Mouse (Mus musculus) heart, embryonic 15.5 days (tissue): ENCODE measurements around the gene Secisbp2l. TPM values are rescaled to one million over a fixed set of nuclear protein-coding genes. Genes with fewer than 3 reads are reported as not detected.

Experiments used
- ATAC-seq: fragments of 200-750 bp; cut with Nextera tagmentation; replicated peaks from 2 replicates; pipeline ENCODE4 v1.8.0; 2017; ENCODE audit warnings: low read depth, moderate TSS enrichment; ENCODE audit not compliant: insufficient number of reproducible peaks, insufficient read depth, low FRiP score
- H3K27ac ChIP-seq: fragments of 300-500 bp; sonication (generic); 2 replicates; pipeline ENCODE4 v1.5.1; 2015; ENCODE audit warnings: mild to moderate bottlenecking, inconsistent platforms
- H3K27me3 ChIP-seq: fragments of 300-500 bp; sonication (generic); 2 replicates; pipeline ENCODE4 v1.6.1; 2015; ENCODE audit warnings: inconsistent platforms
- H3K36me3 ChIP-seq: fragments of 300-500 bp; sonication (generic); 2 replicates; pipeline ENCODE4 v1.6.1; 2015; ENCODE audit warnings: mild to moderate bottlenecking, inconsistent platforms
- H3K4me1 ChIP-seq: fragments of 300-500 bp; sonication (generic); replicated peaks from 2 replicates; pipeline ENCODE4 v1.6.1; 2015; ENCODE audit warnings: inconsistent platforms
- H3K4me2 ChIP-seq: fragments of 300-500 bp; sonication (generic); 2 replicates; pipeline ENCODE4 v1.6.1; 2015; ENCODE audit warnings: inconsistent platforms, mild to moderate bottlenecking, moderate library complexity
- H3K4me3 ChIP-seq: fragments of 300-500 bp; sonication (generic); 2 replicates; pipeline ENCODE4 v1.5.1; 2015; ENCODE audit warnings: mild to moderate bottlenecking, inconsistent platforms
- H3K9ac ChIP-seq: fragments of 300-500 bp; sonication (generic); 2 replicates; pipeline ENCODE4 v1.6.1; 2015; ENCODE audit warnings: mild to moderate bottlenecking, inconsistent platforms
- H3K9me3 ChIP-seq: fragments of 300-500 bp; sonication (generic); replicated peaks from 2 replicates; pipeline ENCODE4 v1.6.1; 2016; ENCODE audit warnings: inconsistent platforms
- WGBS: fragments of 180-500 bp; shearing (Covaris S2); methylation state at CpG from one replicate; pipeline ENCODE4 v1.1.7; 2015; ENCODE audit warnings: mixed read lengths; 5-methylcytosine and 5-hydroxymethylcytosine counted together
- polyA plus RNA-seq: library from polyadenylated mRNA; unstranded; fragments of >200 nt; fragmentation: Nextera tagmentation; extraction: Ambion mirVana; gene quantifications from 2 replicates; pipeline ENCODE4 v1.2.1, GENCODE M21; 2015

Secisbp2l gene
- polyA plus RNA-seq, 1 experiment from 2014 or later, result 11.3 TPM

- Histone ChIP-seq H3K36me3 (no peaks in the 10 kb centered on the region), H3K9ac (no peak overlapping the region), H3K9me3 (no peaks in the 10 kb centered on the region), H3K4me2 (no peak overlapping the region), H3K27me3 (no peaks in the 10 kb centered on the region), H3K4me3 (no peak overlapping the region), H3K27ac (no peak overlapping the region), H3K4me1 (peaks cover 3% of the 10 kb centered on the region; the same call in 1 of the 2 replicates)
- ATAC-seq, result no peak
- WGBS, result 70% methylated on average over 12 of the region's 12 CpGs
These were observed 77.6 kb downstream of the Secisbp2l start for GRCm38 (mm10) chr2:125704907-125705631.

GRCm38 (mm10) chr2:125702851-125703250 is 79.8 kb downstream of the Secisbp2l start:
- no peak overlapping the region for H3K4me2 ChIP-seq
- no peaks in the 10 kb centered on the region for H3K27me3 ChIP-seq
- no peak overlapping the region for H3K9ac ChIP-seq
- H3K36me3 ChIP-seq, result no peaks in the 10 kb centered on the region
- no peak overlapping the region for H3K27ac ChIP-seq
- no peak for ATAC-seq
- H3K4me1 ChIP-seq, result peaks cover 3% of the 10 kb centered on the region; the same call in 1 of the 2 replicates
- 66% methylated on average over 2 of the region's 2 CpGs for WGBS
- no peak overlapping the region for H3K4me3 ChIP-seq
- no peaks in the 10 kb centered on the region for H3K9me3 ChIP-seq

- Histone ChIP-seq H3K27ac (no peak overlapping the region), H3K9ac (no peak overlapping the region), H3K4me3 (no peak overlapping the region), H3K36me3 (no peaks in the 10 kb centered on the region), H3K4me2 (no peak overlapping the region), H3K27me3 (no peaks in the 10 kb centered on the region), H3K4me1 (peaks cover 3% of the 10 kb centered on the region; the same call in 1 of the 2 replicates), H3K9me3 (no peaks in the 10 kb centered on the region)
- no peak for ATAC-seq
- 81% methylated on average over 2 of the region's 2 CpGs for WGBS
These were observed 81.1 kb downstream of the Secisbp2l start for GRCm38 (mm10) chr2:125701606-125702005.

- Histone ChIP-seq H3K4me3 (no peak overlapping the region), H3K27me3 (no peaks in the 10 kb centered on the region), H3K36me3 (no peaks in the 10 kb centered on the region), H3K9ac (no peak overlapping the region), H3K27ac (peak overlapping the region; percentile 18), H3K9me3 (no peaks in the 10 kb centered on the region), H3K4me2 (no peak overlapping the region), H3K4me1 (no peaks in the 10 kb centered on the region)
- no peak for ATAC-seq
- WGBS, result 55% methylated on average over 2 of the region's 2 CpGs
These were observed 86.5 kb downstream of the Secisbp2l start for GRCm38 (mm10) chr2:125696219-125696618.

- no peak for ATAC-seq
- no peaks in the 10 kb centered on the region for H3K36me3 ChIP-seq
- no peaks in the 10 kb centered on the region for H3K4me1 ChIP-seq
- 75% methylated on average over 2 of the region's 2 CpGs for WGBS
- H3K4me3 ChIP-seq, result no peak overlapping the region
- H3K9me3 ChIP-seq, result no peaks in the 10 kb centered on the region
- no peaks in the 10 kb centered on the region for H3K27me3 ChIP-seq
- H3K9ac ChIP-seq, result no peak overlapping the region
- H3K27ac ChIP-seq, result no peak overlapping the region
- no peak overlapping the region for H3K4me2 ChIP-seq
These were observed 87.9 kb downstream of the Secisbp2l start for GRCm38 (mm10) chr2:125694798-125695197.

- Histone ChIP-seq H3K27ac (no peak overlapping the region), H3K27me3 (no peaks in the 10 kb centered on the region), H3K36me3 (no peaks in the 10 kb centered on the region), H3K4me2 (no peak overlapping the region), H3K9me3 (no peaks in the 10 kb centered on the region), H3K4me1 (no peaks in the 10 kb centered on the region), H3K9ac (no peak overlapping the region), H3K4me3 (no peak overlapping the region)
- ATAC-seq, result no peak
- WGBS, result 55% methylated on average over 2 of the region's 2 CpGs
These were observed 90.7 kb downstream of the Secisbp2l start for GRCm38 (mm10) chr2:125692010-125692409.

Other genes starting within 250 kb of the Secisbp2l start
- 3.1 and 4.3 TPM in 2 replicates for gene Cep152, start 157.8 kb downstream of the Secisbp2l start, polyA plus RNA-seq
- gene Eid1, start 109.8 kb downstream of the Secisbp2l start, polyA plus RNA-seq, result 119 and 128 TPM in 2 replicates
- 1.0 and 1.5 TPM in 2 replicates for gene Shc4, start 58.7 kb downstream of the Secisbp2l start, polyA plus RNA-seq
- gene Galk2, start 76.2 kb upstream of the Secisbp2l start, polyA plus RNA-seq, result 26.8 and 32.0 TPM in 2 replicates
- 53.2 and 57.0 TPM in 2 replicates for gene Cops2, start 76.3 kb upstream of the Secisbp2l start, polyA plus RNA-seq